Mouse (Mus musculus) erythroblast, embryonic 14.5 days (primary cell): ENCODE results near the gene Barhl1.

ENCODE experiments used
- GATA1 ChIP-seq: IDR thresholded peaks from 2 replicates; pipeline ENCODE4 v1.6.1; 2012; ENCODE audit warnings: low read length, inconsistent platforms, mixed read lengths
- TAL1 ChIP-seq: IDR thresholded peaks from 3 replicates; pipeline ENCODE4 v1.6.1; 2012; ENCODE audit warnings: low read length, inconsistent platforms, mixed read lengths

DNA sequence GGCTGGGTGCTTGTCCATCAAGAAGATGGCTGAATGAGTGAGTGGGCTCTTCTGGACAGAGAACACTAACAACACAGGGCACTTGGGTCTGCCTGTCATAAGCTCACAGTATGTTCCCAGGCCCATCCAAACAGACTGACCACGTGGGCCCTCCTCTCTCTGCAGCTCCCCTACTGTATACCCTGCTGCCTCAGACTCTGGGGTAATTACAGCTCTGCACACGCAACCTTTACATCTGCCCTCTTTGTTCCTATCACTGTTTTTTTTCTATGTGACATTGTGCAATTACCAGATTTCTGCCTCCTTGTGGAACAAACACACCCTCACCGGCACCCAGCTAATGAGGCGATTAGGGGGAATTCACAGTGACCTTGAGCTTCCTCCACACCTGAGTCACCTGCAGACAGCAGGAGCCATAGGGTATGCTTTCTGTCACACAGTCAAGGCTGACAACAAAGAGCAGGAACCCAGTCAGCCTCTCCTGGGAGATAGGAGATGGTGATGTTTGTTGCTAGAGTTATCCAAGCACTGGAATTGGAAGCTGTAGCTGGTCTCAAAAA lies 19.0 kb downstream of the Barhl1 start:
- no peak for TF ChIP-seq TAL1
- no peak for TF ChIP-seq GATA1
